Mouse (Mus musculus) ovary, postnatal 10 days (tissue): ENCODE results near the gene Fam187b.
"Not testable (repeated sequence)": the region's sequence is repeated elsewhere in the genome, so short reads cannot be mapped to it uniquely, and the experiment has no call there.

Experiments
- DNase-seq: peaks from one replicate; pipeline ENCODE4 v3.0.0; 2022; ENCODE audit warnings: low spot score

Gene Fam187b

GRCm38 (mm10) chr7:30973501-30974289, at the start of gene Fam187b:
Gene Fam187b (plus strand): TSS chr7:30973790.
- DNase-seq = peak; percentile 84

- DNase-seq = no peak
These were observed 49.5 kb upstream of the Fam187b start for GRCm38 (mm10) chr7:30924071-30924470.

GRCm38 (mm10) chr7:30924581-30924980, 49.0 kb upstream of the Fam187b start, which contains the start of gene Hamp2:
Gene Hamp2 (minus strand): TSS chr7:30924681.
- not testable (repeated sequence) for DNase-seq

- not testable (repeated sequence) for DNase-seq
These were observed 38.0 kb upstream of the Fam187b start for GRCm38 (mm10) chr7:30935422-30936099.

GRCm38 (mm10) chr7:30940070-30940469, 33.5 kb upstream of the Fam187b start:
- not testable (repeated sequence) for DNase-seq

GRCm38 (mm10) chr7:30942365-30942764, 31.2 kb upstream of the Fam187b start:
- DNase-seq = not testable (repeated sequence)

GRCm38 (mm10) chr7:30943909-30944635, 29.5 kb upstream of the Fam187b start, which contains the start of gene Hamp:
Gene Hamp (minus strand): TSS chr7:30944032.
- no peak for DNase-seq

- DNase-seq = not testable (repeated sequence)
These were observed 28.9 kb upstream of the Fam187b start for GRCm38 (mm10) chr7:30944706-30945105.

- not testable (repeated sequence) for DNase-seq
These were observed 28.1 kb upstream of the Fam187b start for GRCm38 (mm10) chr7:30945466-30945865.

- no peak for DNase-seq
These were observed 27.7 kb upstream of the Fam187b start for GRCm38 (mm10) chr7:30945876-30946275.

- not testable (repeated sequence) for DNase-seq
These were observed 23.7 kb upstream of the Fam187b start for GRCm38 (mm10) chr7:30949902-30950301.

GRCm38 (mm10) chr7:30952441-30953265, 20.9 kb upstream of the Fam187b start:
- DNase-seq = no peak

GRCm38 (mm10) chr7:30953459-30953858, 20.1 kb upstream of the Fam187b start:
- DNase-seq = no peak

GRCm38 (mm10) chr7:30954036-30954435, 19.6 kb upstream of the Fam187b start:
- DNase-seq = no peak

GRCm38 (mm10) chr7:30954971-30955520, 18.5 kb upstream of the Fam187b start:
- DNase-seq = no peak

GRCm38 (mm10) chr7:30955584-30956356, 17.8 kb upstream of the Fam187b start:
- DNase-seq = peak; percentile 82

GRCm38 (mm10) chr7:30956357-30956751, 17.2 kb upstream of the Fam187b start:
- no peak for DNase-seq

- DNase-seq = no peak
These were observed 16.7 kb upstream of the Fam187b start, which contains the start of gene Usf2 for GRCm38 (mm10) chr7:30956756-30957366. Gene Usf2 (minus strand): TSS chr7:30956803.

- DNase-seq = peak; percentile 94
These were observed 16.2 kb upstream of the Fam187b start for GRCm38 (mm10) chr7:30957367-30957783.
